11 mouse cellular contexts compared by ENCODE assay signal in genomic region chr13:29414470-29414869, GRCm38 (mm10).
DNase-seq lines count a peak whose midpoint lies in the region; ATAC-seq and TF ChIP-seq lines count a peak whose summit lies in the region.
"Had no signal": no experiment of that assay in that cellular context is flagged by ENCODE, and none has a peak within 500 bp of the region (broad histone marks: within the 10 kb centered on the region; RNA-seq: fewer than 3 reads in every experiment).

No protein-coding gene starts in this region.

- 7% methylated on average over 3 of the region's 3 CpGs for WGBS in heart, adult 2 months
- 24% methylated on average over 3 of the region's 3 CpGs for WGBS in hindbrain, embryonic 12.5 days
- WGBS in neural tube, embryonic 12.5 days: 27% methylated on average over 3 of the region's 3 CpGs

- H3K9me3 ChIP-seq in hindbrain, embryonic 12.5 days (replicated peaks): no peaks in the 10 kb centered on the region
- no peaks in the 10 kb centered on the region for H3K9me3 ChIP-seq in neural tube, embryonic 12.5 days
- H3K9me3 ChIP-seq: embryonic facial prominence, embryonic 13.5 days had no signal

- no peak for TF ChIP-seq EP300 in heart, adult 2 months (IDR thresholded peaks at IDR 0.05; ENCODE audit: insufficient read depth, low read depth, low read length)

- H3K9ac ChIP-seq in heart, adult 2 months (ENCODE audit: low read depth, low read length): no peak overlapping the region
- H3K9ac ChIP-seq in hindbrain, embryonic 12.5 days: no peak overlapping the region; the same call in 1 of the 2 replicates
- no peak overlapping the region for H3K9ac ChIP-seq in neural tube, embryonic 12.5 days
- H3K9ac ChIP-seq: embryonic facial prominence, embryonic 13.5 days had no signal

- no peaks in the 10 kb centered on the region for H3K27me3 ChIP-seq in heart, adult 2 months (ENCODE audit: control insufficient read depth, insufficient read depth, low read length)
- no peaks in the 10 kb centered on the region for H3K27me3 ChIP-seq in hindbrain, embryonic 12.5 days
- no peaks in the 10 kb centered on the region for H3K27me3 ChIP-seq in neural tube, embryonic 12.5 days (replicated peaks)
- H3K27me3 ChIP-seq: embryonic facial prominence, embryonic 13.5 days had no signal

- H3K4me2 ChIP-seq in hindbrain, embryonic 12.5 days (replicated peaks): no peak overlapping the region
- no peak overlapping the region for H3K4me2 ChIP-seq in neural tube, embryonic 12.5 days (replicated peaks)
- H3K4me2 ChIP-seq: embryonic facial prominence, embryonic 13.5 days; liver, embryonic 11.5 days had no signal

- no peaks in the 10 kb centered on the region for H3K79me2 ChIP-seq in heart, adult 2 months (replicated peaks; ENCODE audit: control insufficient read depth, insufficient read depth, low read length)

- peak overlapping the region; percentile 25; the same call in 1 of the 2 replicates for H3K4me3 ChIP-seq in gastrocnemius, adult 2 months
- H3K4me3 ChIP-seq in heart, adult 2 months: no peak overlapping the region
- no peak overlapping the region for H3K4me3 ChIP-seq in hindbrain, embryonic 12.5 days
- no peak overlapping the region for H3K4me3 ChIP-seq in neural tube, embryonic 12.5 days
- H3K4me3 ChIP-seq: embryonic facial prominence, embryonic 13.5 days had no signal

- H3K36me3 ChIP-seq in heart, adult 2 months (ENCODE audit: control insufficient read depth, insufficient read depth, low read length): peaks cover 8% of the 10 kb centered on the region
- no peaks in the 10 kb centered on the region for H3K36me3 ChIP-seq in hindbrain, embryonic 12.5 days
- no peaks in the 10 kb centered on the region for H3K36me3 ChIP-seq in neural tube, embryonic 12.5 days
- H3K36me3 ChIP-seq: embryonic facial prominence, embryonic 13.5 days had no signal

- TF ChIP-seq POLR2A in heart, adult 2 months (IDR thresholded peaks at IDR 0.05; ENCODE audit: insufficient read depth, low read depth, low read length): peak; percentile 36; the same call in 1 of the 2 replicates

- peak overlapping the region; percentile 67 for H3K27ac ChIP-seq in gastrocnemius, adult 2 months
- peak overlapping the region; percentile 52 for H3K27ac ChIP-seq in heart, adult 2 months
- peak overlapping the region; percentile 94 for H3K27ac ChIP-seq in hindbrain, embryonic 12.5 days
- peak overlapping the region; percentile 9; the same call in 1 of the 2 replicates for H3K27ac ChIP-seq in neural tube, embryonic 12.5 days
- H3K27ac ChIP-seq: embryonic facial prominence, embryonic 13.5 days; macrophage had no signal

- no peak for TF ChIP-seq CTCF in gastrocnemius, adult 2 months (IDR thresholded peaks at IDR 0.05)
- TF ChIP-seq CTCF in heart, adult 2 months (IDR thresholded peaks at IDR 0.05): no peak

- intact Hi-C loops in gastrocnemius, adult 2 months (cut with DNase I): no loop called here
- intact Hi-C loops in gastrocnemius, postnatal 36 days (cut with DNase I): no loop called here
- intact Hi-C loops in heart, adult 2 months (cut with DNase I): loop anchor here (10.0 kb wide), 1 partner anchor 460 kb away; the partner anchor contains the start of gene Sox4

- H3K4me1 ChIP-seq in heart, adult 2 months (ENCODE audit: control insufficient read depth, insufficient read depth, low read length): peaks cover 13% of the 10 kb centered on the region
- peaks cover 41% of the 10 kb centered on the region for H3K4me1 ChIP-seq in hindbrain, embryonic 12.5 days
- H3K4me1 ChIP-seq in neural tube, embryonic 12.5 days: peaks cover 37% of the 10 kb centered on the region

- no peak for DNase-seq in gastrocnemius, adult 2 months
- no peak for DNase-seq in gastrocnemius, postnatal 36 days
- peak; percentile 25 to 40 for DNase-seq in heart, adult 2 months
- DNase-seq in natural killer cell, adult 2 months (ENCODE audit: low spot score in 2 of 2): no peak
- DNase-seq in adrenal gland, postnatal 4 days (ENCODE audit: low spot score in 2 of 2): no peak
- no peak for DNase-seq in adrenal gland, postnatal 14 days

- ATAC-seq in hindbrain, embryonic 12.5 days (ENCODE audit: low FRiP score): no peak
- ATAC-seq in neural tube, embryonic 12.5 days (ENCODE audit: low FRiP score, low read depth): no peak

Comparison
In these comparisons a context has a peak if more than half of its experiments do, and no peak if none do; other contexts are left out.
1. DNase-seq: peak in heart, adult 2 months (2 of 2); none in gastrocnemius, adult 2 months (single experiment), gastrocnemius, postnatal 36 days (0 of 2), natural killer cell, adult 2 months (0 of 2), adrenal gland, postnatal 4 days (0 of 2) and adrenal gland, postnatal 14 days (single experiment).
2. H3K27ac ChIP-seq: peak in every context shown above with its lines; median percentile 94 in hindbrain, embryonic 12.5 days; 67 in gastrocnemius, adult 2 months; 52 in heart, adult 2 months; 9 in neural tube, embryonic 12.5 days.